Mouse (Mus musculus): Measurements from ENCODE around the gene Pnpla3. TPM values are rescaled to one million over a fixed set of nuclear protein-coding genes. Genes with fewer than 3 reads are reported as not detected.

Gene Pnpla3
- polyA plus RNA-seq, 1 experiment from 2014 or later = 1.9 TPM

GRCm38 (mm10) chr15:84207327-84207726, 39.7 kb downstream of the Pnpla3 start:
- H3K27me3 ChIP-seq (ENCODE audit: insufficient read depth, low read length) = no peaks in the 10 kb centered on the region
- H3K4me2 ChIP-seq (ENCODE audit: low read depth, low read length) = no peak overlapping the region
- no peak for ATAC-seq
- no peaks in the 10 kb centered on the region for H3K9me3 ChIP-seq (ENCODE audit: low read length)
- H3K27ac ChIP-seq (ENCODE audit: low read depth) = no peak overlapping the region
- peaks cover 57% of the 10 kb centered on the region for H3K36me3 ChIP-seq (replicated peaks; ENCODE audit: insufficient read depth, low read length)
- WGBS (ENCODE audit: insufficient replicate concordance) = 70% methylated on average over 4 of the region's 4 CpGs
- TF ChIP-seq CTCF (IDR thresholded peaks at IDR 0.05; ENCODE audit: low read depth) = no peak
- TF ChIP-seq EP300 (IDR thresholded peaks at IDR 0.05; ENCODE audit: low read depth) = no peak
- DNase-seq = no peak
- H3K4me3 ChIP-seq (ENCODE audit: low read depth, low read length) = no peak overlapping the region
- H3K4me1 ChIP-seq (ENCODE audit: insufficient read depth) = peaks cover 22% of the 10 kb centered on the region
- H3K9ac ChIP-seq (replicated peaks) = no peak overlapping the region

GRCm38 (mm10) chr15:84209517-84210412, 42.1 kb downstream of the Pnpla3 start:
- H3K27me3 ChIP-seq (ENCODE audit: insufficient read depth, low read length) = no peaks in the 10 kb centered on the region
- peak overlapping the region; percentile 45 for H3K4me2 ChIP-seq (ENCODE audit: low read depth, low read length)
- ATAC-seq (peak; percentile 88), DNase-seq (peak; percentile 65)
- peaks cover 22% of the 10 kb centered on the region for H3K4me1 ChIP-seq (ENCODE audit: insufficient read depth)
- no peak overlapping the region for H3K4me3 ChIP-seq (ENCODE audit: low read depth, low read length)
- TF ChIP-seq EP300 (IDR thresholded peaks at IDR 0.05; ENCODE audit: low read depth) = peak; percentile 94
- TF ChIP-seq CTCF (IDR thresholded peaks at IDR 0.05; ENCODE audit: low read depth) = no peak
- no peaks in the 10 kb centered on the region for H3K9me3 ChIP-seq (ENCODE audit: low read length)
- peak overlapping the region; percentile 83 for H3K27ac ChIP-seq (ENCODE audit: low read depth)
- WGBS (ENCODE audit: insufficient replicate concordance) = 49% methylated on average over 11 of the region's 11 CpGs
- peaks cover 64% of the 10 kb centered on the region for H3K36me3 ChIP-seq (replicated peaks; ENCODE audit: insufficient read depth, low read length)
- H3K9ac ChIP-seq (replicated peaks) = peak overlapping the region; percentile 34

- H3K27ac ChIP-seq (ENCODE audit: low read depth) = peak overlapping the region; percentile 83
- H3K4me1 ChIP-seq (ENCODE audit: insufficient read depth) = peaks cover 22% of the 10 kb centered on the region
Observed at GRCm38 (mm10) chr15:84210461-84210860, 42.8 kb downstream of the Pnpla3 start.

GRCm38 (mm10) chr15:84210941-84211340, 43.3 kb downstream of the Pnpla3 start:
- Histone ChIP-seq H3K36me3 (replicated peaks; ENCODE audit: insufficient read depth, low read length) (peaks cover 57% of the 10 kb centered on the region), H3K9ac (replicated peaks) (no peak overlapping the region), H3K9me3 (ENCODE audit: low read length) (no peaks in the 10 kb centered on the region), H3K4me3 (ENCODE audit: low read depth, low read length) (no peak overlapping the region), H3K4me1 (ENCODE audit: insufficient read depth) (peaks cover 24% of the 10 kb centered on the region), H3K4me2 (ENCODE audit: low read depth, low read length) (no peak overlapping the region), H3K27me3 (ENCODE audit: insufficient read depth, low read length) (no peaks in the 10 kb centered on the region), H3K27ac (ENCODE audit: low read depth) (0 out of 2 replicates have a peak overlapping the region, but pooled peaks have one; percentile 83)
- WGBS (ENCODE audit: insufficient replicate concordance) = 93% methylated on average over 13 of the region's 13 CpGs
- ATAC-seq (no peak), DNase-seq (no peak)
- TF ChIP-seq EP300 (IDR thresholded peaks at IDR 0.05; ENCODE audit: low read depth) (no peak), CTCF (IDR thresholded peaks at IDR 0.05; ENCODE audit: low read depth) (no peak)

More at GRCm38 (mm10) chr15:84210461-84210860, 42.8 kb downstream of the Pnpla3 start:
- H3K36me3 ChIP-seq (replicated peaks; ENCODE audit: insufficient read depth, low read length) = peaks cover 62% of the 10 kb centered on the region
- H3K9me3 ChIP-seq (ENCODE audit: low read length) = no peaks in the 10 kb centered on the region
- no peak for TF ChIP-seq CTCF (IDR thresholded peaks at IDR 0.05; ENCODE audit: low read depth)
- no peak for TF ChIP-seq EP300 (IDR thresholded peaks at IDR 0.05; ENCODE audit: low read depth)
- 75% methylated on average over 13 of the region's 13 CpGs for WGBS (ENCODE audit: insufficient replicate concordance)
- H3K27me3 ChIP-seq (ENCODE audit: insufficient read depth, low read length) = no peaks in the 10 kb centered on the region
- DNase-seq (no peak), ATAC-seq (no peak)
- no peak overlapping the region for H3K4me3 ChIP-seq (ENCODE audit: low read depth, low read length)
- H3K9ac ChIP-seq (replicated peaks) = peak overlapping the region; percentile 27; the same call in 1 of the 2 replicates
- H3K4me2 ChIP-seq (ENCODE audit: low read depth, low read length) = peak overlapping the region; percentile 45

GRCm38 (mm10) chr15:84211564-84211963, 43.9 kb downstream of the Pnpla3 start:
- Histone ChIP-seq H3K9ac (replicated peaks) (no peak overlapping the region), H3K27ac (ENCODE audit: low read depth) (no peak overlapping the region), H3K4me2 (ENCODE audit: low read depth, low read length) (no peak overlapping the region), H3K4me3 (ENCODE audit: low read depth, low read length) (no peak overlapping the region), H3K9me3 (ENCODE audit: low read length) (no peaks in the 10 kb centered on the region), H3K27me3 (ENCODE audit: insufficient read depth, low read length) (no peaks in the 10 kb centered on the region), H3K36me3 (replicated peaks; ENCODE audit: insufficient read depth, low read length) (peaks cover 51% of the 10 kb centered on the region), H3K4me1 (ENCODE audit: insufficient read depth) (peaks cover 30% of the 10 kb centered on the region)
- DNase-seq = no peak
- no peak for ATAC-seq
- TF ChIP-seq CTCF (IDR thresholded peaks at IDR 0.05; ENCODE audit: low read depth) = no peak
- no peak for TF ChIP-seq EP300 (IDR thresholded peaks at IDR 0.05; ENCODE audit: low read depth)
- WGBS (ENCODE audit: insufficient replicate concordance) = 72% methylated on average over 4 of the region's 4 CpGs

- no peak overlapping the region for H3K9ac ChIP-seq (replicated peaks)
- H3K36me3 ChIP-seq (replicated peaks; ENCODE audit: insufficient read depth, low read length) = peaks cover 49% of the 10 kb centered on the region
- no peak overlapping the region for H3K4me2 ChIP-seq (ENCODE audit: low read depth, low read length)
- no peaks in the 10 kb centered on the region for H3K27me3 ChIP-seq (ENCODE audit: insufficient read depth, low read length)
- H3K4me3 ChIP-seq (ENCODE audit: low read depth, low read length) = no peak overlapping the region
- H3K4me1 ChIP-seq (ENCODE audit: insufficient read depth) = peaks cover 34% of the 10 kb centered on the region
- H3K27ac ChIP-seq (ENCODE audit: low read depth) = no peak overlapping the region
- no peaks in the 10 kb centered on the region for H3K9me3 ChIP-seq (ENCODE audit: low read length)
- DNase-seq (peak; percentile 91), ATAC-seq (peak; percentile 41)
- 41% methylated on average over 6 of the region's 6 CpGs for WGBS (ENCODE audit: insufficient replicate concordance)
- TF ChIP-seq CTCF (IDR thresholded peaks at IDR 0.05; ENCODE audit: low read depth) (peak; percentile 99), EP300 (IDR thresholded peaks at IDR 0.05; ENCODE audit: low read depth) (no peak)
Observed at GRCm38 (mm10) chr15:84212031-84212755, 44.6 kb downstream of the Pnpla3 start.
